Mouse (Mus musculus) layer of hippocampus, adult 11-12 months (tissue): ENCODE measurements around the gene Rpl13a.
A peak's percentile ranks its signal among the peaks of the same experiment; 100 is the strongest.
"Not testable (repeated sequence)": the region's sequence is repeated elsewhere in the genome, so short reads cannot be mapped to it uniquely, and the experiment has no call there.

Experiments used
- DNase-seq: peaks from one replicate; pipeline ENCODE4 v3.0.0; 2022; ENCODE audit warnings: low spot score

The Rpl13a gene

GRCm38 (mm10) chr7:45113476-45113875 is 15.1 kb downstream of the Rpl13a start:
- DNase-seq: no peak

GRCm38 (mm10) chr7:45112529-45112928 is 16.0 kb downstream of the Rpl13a start:
- DNase-seq: no peak

GRCm38 (mm10) chr7:45111940-45112339 is 16.6 kb downstream of the Rpl13a start:
- DNase-seq: no peak

DNA sequence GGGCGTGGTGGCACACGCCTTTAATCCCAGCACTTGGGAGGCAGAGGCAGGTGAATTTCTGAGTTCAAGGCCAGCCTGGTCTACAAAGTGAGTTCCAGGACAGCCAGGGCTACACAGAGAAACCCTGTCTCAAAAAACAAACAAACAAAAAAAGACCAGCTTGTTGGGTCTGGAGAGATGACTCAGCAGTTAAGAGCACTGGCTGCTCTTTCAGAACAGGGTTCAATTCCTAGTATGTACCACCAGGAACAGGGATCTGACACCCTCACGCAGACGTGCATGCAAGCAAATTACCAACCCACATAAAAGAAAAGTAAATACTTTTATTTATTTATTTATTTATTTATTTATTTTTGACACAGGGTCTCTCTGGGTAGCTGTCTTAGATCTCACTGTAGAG is 18.5 kb downstream of the Rpl13a start:
- DNase-seq: not testable (repeated sequence)

GRCm38 (mm10) chr7:45107052-45107645 is 21.4 kb downstream of the Rpl13a start:
- DNase-seq: no peak

- DNase-seq: no peak
These were observed 22.1 kb downstream of the Rpl13a start for GRCm38 (mm10) chr7:45106441-45106840.

DNA sequence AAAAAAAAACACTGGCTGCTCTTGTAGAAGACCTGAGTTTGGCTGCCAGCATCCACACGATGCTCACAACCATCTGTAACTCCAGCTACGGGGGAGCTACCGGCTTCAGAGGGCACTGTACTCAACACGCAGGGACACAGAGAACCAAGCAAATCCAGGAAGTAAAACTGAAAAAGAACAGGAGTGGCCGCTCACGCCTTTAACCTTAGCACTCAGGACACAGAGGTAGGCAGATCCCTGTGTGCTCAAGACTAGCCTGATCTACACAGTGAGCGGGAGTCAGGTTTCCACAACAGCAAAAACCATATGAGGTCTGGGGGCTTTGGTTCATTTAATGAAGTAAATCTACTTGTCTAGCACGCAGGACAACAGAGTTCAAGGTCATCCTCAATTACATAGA is 23.1 kb downstream of the Rpl13a start:
- no peak for DNase-seq

- DNase-seq: no peak
These were observed 23.6 kb downstream of the Rpl13a start for GRCm38 (mm10) chr7:45104941-45105340.

- peak; percentile 62 for DNase-seq
These were observed 24.8 kb downstream of the Rpl13a start, which contains the start of gene Fcgrt for GRCm38 (mm10) chr7:45103652-45104180. Gene Fcgrt (minus strand): TSS chr7:45103851.

GRCm38 (mm10) chr7:45102940-45103585 is 25.5 kb downstream of the Rpl13a start:
- no peak for DNase-seq

GRCm38 (mm10) chr7:45102441-45102840 is 26.1 kb downstream of the Rpl13a start:
- DNase-seq: no peak

DNA sequence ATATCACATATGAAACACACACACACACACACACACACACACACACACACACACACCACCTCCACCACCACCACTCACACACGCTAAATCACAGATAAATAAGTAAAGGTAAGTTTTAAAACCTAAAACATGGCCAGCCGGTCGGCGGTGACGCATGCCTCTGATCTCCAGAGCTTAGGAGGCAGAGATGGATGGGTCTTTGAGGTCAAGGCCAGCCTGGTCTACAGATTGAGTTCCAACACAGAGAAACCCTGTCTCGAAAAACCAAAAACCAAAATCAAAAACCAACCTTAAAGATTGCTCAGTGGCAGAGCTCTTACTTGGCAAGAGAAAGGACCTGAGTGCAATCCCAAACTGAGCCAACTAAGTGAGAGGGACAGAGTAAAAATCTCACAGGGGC is 28.5 kb downstream of the Rpl13a start:
- no peak for DNase-seq

DNA sequence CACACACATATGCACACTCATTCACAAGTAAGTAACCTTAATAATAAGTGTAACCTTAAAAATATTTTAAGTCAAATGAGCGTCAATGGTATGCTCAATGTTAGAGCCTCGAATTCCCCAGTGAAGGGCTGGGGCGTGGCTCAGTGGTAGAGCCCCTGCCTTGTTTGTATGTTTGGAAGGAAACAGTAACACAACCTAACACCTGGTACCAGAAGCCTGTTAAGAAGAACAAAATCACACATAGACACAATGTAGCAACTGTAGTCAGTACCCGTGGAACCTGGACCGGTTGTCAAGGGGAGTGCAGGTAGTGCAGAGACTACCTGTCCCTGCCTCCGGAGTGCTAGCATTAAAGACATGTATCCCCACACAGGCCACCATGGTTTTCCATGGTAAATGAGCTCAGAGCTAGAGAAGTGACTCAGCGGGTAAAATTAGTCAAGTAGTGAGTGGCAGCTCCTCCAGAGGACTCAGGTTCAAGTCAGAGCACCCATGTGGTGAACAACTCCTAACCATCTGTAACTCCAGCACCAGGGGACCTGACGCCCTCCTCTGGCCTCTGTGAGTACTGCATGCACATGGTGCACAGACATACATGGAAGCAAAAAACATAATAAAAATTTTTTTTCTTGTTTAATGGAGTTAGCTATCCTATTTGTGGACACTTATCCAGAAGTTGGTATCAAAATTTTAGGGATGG is 29.9 kb downstream of the Rpl13a start:
- no peak for DNase-seq

DNA sequence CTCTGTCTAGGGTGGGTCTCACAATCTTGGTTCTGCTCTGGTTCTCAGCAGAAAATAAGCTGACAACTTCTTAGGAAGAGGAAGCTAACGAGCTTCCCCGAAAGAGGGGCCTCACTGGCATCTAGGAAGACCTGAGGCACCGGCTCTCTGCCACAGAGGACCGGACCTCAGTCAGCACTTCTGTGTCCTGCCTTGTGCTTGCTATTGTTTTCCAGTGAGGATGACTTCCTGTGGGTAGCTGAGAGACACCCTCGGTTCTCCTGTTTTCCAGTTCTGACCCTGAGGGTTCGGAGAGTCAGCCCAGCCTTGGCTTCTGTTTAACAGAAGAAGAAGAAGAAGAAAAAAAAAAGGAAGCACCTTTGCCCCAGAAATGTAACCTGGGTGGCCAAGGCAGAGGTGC is 31.1 kb downstream of the Rpl13a start:
- DNase-seq: no peak

DNA sequence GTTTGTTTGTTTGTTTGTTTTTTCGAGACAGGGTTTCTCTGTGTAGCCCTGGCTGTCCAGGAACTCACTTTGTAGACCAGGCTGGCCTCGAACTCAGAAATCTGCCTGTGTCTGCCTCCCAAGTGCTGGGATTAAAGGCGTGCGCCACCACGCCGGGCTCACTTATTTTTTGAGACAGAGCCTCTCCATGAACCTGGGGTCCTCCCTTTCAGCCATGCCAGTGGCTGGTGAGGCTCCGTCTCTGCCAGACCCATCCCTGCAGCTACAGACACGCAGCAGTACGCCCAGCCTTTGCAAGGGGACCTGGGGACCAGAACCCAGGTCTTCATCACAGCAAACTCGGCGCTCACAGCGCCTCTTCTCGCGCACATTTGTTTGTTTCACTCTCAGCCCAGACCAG is 32.6 kb downstream of the Rpl13a start:
- DNase-seq: not testable (repeated sequence)

DNA sequence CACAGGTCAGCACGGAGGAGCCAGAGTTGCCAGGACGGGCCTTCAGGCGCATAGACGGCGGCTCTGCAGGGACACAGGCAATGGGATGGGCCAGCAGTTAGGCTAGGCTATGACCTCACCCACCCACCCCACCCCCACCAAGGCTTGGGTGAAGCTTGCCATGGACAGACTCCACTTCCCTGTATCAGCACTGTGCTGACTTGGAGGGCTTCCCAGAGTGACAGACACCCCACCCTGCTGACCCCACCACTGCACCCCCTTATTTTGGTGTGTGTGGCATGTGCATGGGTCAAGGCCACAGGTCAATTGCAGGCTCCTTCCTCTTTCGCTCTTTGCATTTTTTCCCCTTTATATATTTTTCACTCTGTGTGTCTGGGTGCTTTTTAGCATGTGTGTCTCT is 33.2 kb downstream of the Rpl13a start:
- DNase-seq: no peak

- DNase-seq: no peak
These were observed 34.4 kb downstream of the Rpl13a start for GRCm38 (mm10) chr7:45094121-45094520.

DNA sequence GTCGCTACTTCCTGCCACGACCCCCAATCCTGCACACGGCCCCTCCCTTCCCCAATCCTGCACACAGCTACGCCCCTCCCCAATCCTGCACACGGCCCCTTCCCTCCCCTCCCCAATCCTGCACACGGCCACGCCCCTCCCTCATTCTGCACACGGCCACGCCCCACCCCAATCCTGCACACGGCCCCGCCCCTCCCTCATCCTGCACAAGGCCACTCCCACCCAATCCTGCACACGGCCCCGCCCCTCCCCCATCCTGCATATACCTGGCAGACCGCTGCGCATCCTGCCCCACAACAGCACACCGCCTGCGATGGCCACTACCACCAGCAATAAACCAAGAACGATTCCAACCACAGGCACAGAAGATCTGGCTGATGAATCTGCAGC is 35.0 kb downstream of the Rpl13a start:
- DNase-seq: no peak

DNA sequence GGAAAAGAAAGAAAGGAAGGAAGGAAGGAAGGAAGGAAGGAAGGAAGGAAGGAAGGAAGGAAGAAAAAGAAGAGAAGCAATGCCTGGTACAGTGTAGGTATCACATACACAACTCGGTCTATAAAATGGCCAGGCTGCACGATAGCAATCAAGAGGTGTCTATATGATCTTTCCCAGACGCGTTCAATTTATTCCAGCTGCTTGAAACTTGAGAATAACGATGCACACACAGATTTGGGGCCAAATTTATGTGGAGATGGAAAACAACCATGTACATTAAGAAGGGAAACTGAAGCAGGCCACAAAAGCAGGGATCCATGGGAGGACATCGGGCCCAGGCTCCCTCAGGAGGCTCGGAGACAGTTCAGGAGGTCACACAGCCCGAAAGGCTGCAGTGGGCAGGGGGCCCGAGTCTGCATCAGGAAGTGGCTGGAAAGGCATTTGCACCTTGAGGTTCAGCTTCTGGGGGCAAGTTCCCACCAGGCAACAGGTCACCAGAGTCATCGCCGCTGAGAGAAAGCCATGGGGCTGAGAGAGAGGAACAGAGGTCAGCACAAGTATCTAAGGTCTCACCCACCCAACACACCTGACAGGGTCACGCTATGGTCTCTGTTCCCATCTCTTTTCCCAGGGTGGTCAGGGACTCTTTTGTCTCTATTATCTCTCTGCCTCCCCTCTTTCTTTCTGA is 35.6 kb downstream of the Rpl13a start:
- DNase-seq: no peak

DNA sequence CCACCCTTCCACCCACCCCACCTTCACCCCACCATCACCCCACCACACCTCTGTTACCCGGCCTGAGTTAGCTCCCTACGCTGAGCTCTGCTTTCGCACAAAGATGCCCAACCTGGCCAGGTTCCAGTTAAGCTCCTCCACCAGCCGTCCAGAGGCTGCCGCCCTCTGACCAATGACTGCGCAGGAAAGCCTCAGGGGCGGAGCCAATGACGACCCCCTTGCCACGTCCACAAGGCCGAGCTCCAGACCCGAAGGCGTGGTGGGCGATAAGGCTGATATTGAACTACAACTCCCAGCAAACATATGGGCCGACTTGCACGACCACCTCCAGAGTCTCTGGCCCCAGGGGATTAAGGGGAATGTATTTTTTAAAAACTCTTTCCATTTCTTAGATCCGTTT is 36.5 kb downstream of the Rpl13a start, which contains the start of gene Rcn3:
Gene Rcn3, minus strand, starts transcription at position 174 of the 400 bp plus-strand sequence.
- no peak for DNase-seq

DNA sequence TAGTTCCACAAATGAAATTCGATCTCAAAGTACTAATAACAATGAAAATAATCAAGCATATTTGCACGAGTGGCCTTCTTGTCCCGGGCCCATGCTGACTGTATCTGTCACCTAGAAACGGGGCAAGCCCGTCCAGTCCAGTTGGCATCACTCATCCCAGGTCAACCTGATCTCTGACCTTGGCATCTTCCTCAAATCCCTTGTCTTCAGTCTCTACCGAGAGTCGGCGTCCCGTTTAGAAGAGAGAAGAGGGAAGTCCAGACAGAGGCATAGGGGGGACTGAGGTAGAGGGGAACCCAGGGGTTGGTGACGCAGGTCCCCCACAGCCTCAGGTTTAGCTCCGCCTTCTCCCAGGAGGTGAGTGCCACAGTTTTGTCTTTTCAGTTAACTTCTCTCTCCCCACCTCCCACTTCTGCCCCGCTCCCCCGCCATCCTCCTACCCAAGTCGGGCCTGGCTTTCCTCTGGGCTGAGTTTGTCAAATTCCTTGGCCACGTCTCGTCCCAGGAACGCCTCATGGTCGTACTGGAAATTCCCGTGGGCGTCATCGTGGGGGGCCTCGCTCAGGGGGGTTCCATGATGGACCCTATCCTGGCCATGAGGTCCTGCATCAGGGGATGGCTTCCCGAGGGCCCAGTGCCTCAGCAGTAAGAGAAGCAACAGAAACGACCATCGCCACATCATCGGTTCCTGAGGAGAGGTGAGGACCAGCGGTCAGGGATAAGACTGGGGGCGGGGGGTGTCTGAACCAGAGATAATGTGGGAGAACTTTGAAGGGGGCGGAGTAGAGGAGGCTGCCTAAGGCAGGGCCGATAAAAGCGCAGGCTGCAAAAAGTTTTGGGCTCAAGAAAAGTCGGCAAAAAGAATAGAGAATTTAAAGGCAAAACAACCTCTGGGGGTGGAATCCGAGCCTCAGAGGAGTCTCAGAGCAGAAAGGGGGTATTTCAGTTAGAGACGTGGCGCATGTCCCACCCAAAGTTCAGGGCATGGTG is 37.3 kb downstream of the Rpl13a start:
- no peak for DNase-seq
